Mouse (Mus musculus) liver, embryonic 14.5 days (tissue): ENCODE measurements at regions not wholly inside any gene's neighbourhood (a gene's known extent, or its start where the extent isn't known, plus 50 kb on each side); places are given as distances from the start of the nearest gene placed in this dataset.

ENCODE experiments used
- ATAC-seq: fragments of 200-750 bp; cut with Nextera tagmentation; 2 replicates; pipeline ENCODE4 v1.8.0; 2017; ENCODE audit warnings: moderate number of reproducible peaks, mild to moderate bottlenecking, moderate library complexity; ENCODE audit not compliant: insufficient read depth
- DNase-seq, 3 experiments: peaks; one replicate each; pipeline ENCODE4 v3.0.0-alpha.2; 2012 to 2013; ENCODE audit warnings: low read depth in 3 of 3, low spot score in 3 of 3
- H3K27ac ChIP-seq: fragments of 300-500 bp; sonication (generic); 2 replicates; pipeline ENCODE4 v1.5.1; 2014; ENCODE audit warnings: moderate library complexity, mild to moderate bottlenecking, control low read depth, inconsistent platforms
- H3K27me3 ChIP-seq: fragments of 300-500 bp; sonication (generic); 2 replicates; pipeline ENCODE4 v1.6.1; 2014; ENCODE audit warnings: mild to moderate bottlenecking, low read length, moderate library complexity; ENCODE audit not compliant: control insufficient read depth, insufficient read depth
- H3K36me3 ChIP-seq: fragments of 300-500 bp; sonication (generic); replicated peaks from 2 replicates; pipeline ENCODE4 v1.6.1; 2014; ENCODE audit warnings: low read depth; ENCODE audit not compliant: control insufficient read depth, insufficient read depth
- H3K4me1 ChIP-seq, 2 experiments: fragments of 200-500 bp in 1 of 2; fragments of 300-500 bp in 1 of 2; sonication (generic) in 1 of 2; replicated peaks; 2 replicates each; pipeline ENCODE4 v1.6.1; 2012 to 2014; ENCODE audit warnings: antibody characterized with exemption in 1 of 2, inconsistent platforms in 1 of 2, low read length in 1 of 2; ENCODE audit not compliant: control insufficient read depth in 2 of 2, insufficient read depth in 2 of 2
- H3K4me2 ChIP-seq: fragments of 300-500 bp; sonication (generic); 2 replicates; pipeline ENCODE4 v1.6.1; 2014; ENCODE audit warnings: low read depth, mild to moderate bottlenecking, control low read depth, moderate library complexity
- H3K4me3 ChIP-seq, 2 experiments: fragments of 200-500 bp in 1 of 2; fragments of 300-500 bp in 1 of 2; sonication (generic) in 1 of 2; 2 replicates each; pipeline ENCODE4 v1.5.1; 2012 to 2014; ENCODE audit warnings: low read depth in 2 of 2, low read length in 2 of 2, mild to moderate bottlenecking in 2 of 2, control low read depth in 1 of 2, inconsistent platforms in 1 of 2, moderate library complexity in 1 of 2; ENCODE audit not compliant: insufficient read depth in 1 of 2
- H3K9ac ChIP-seq: fragments of 300-500 bp; sonication (generic); replicated peaks from 2 replicates; pipeline ENCODE4 v1.6.1; 2014; ENCODE audit warnings: mild to moderate bottlenecking, control low read depth, moderate library complexity
- H3K9me3 ChIP-seq: fragments of 300-500 bp; sonication (generic); 2 replicates; pipeline ENCODE4 v1.6.1; 2016; ENCODE audit warnings: low read length, mixed read lengths; ENCODE audit not compliant: control insufficient read depth
- CTCF ChIP-seq: IDR thresholded peaks from 2 replicates; pipeline ENCODE4 v1.5.1; 2016; ENCODE audit warnings: antibody characterized with exemption, low read depth, control low read depth
- EP300 ChIP-seq: IDR thresholded peaks from 2 replicates; pipeline ENCODE4 v1.6.1; 2016; ENCODE audit warnings: antibody characterized with exemption, low read depth
- WGBS: fragments of 180-500 bp; shearing (Covaris S2); extraction: QIAGEN DNeasy Blood & Tissue Kit; methylation state at CpG from one replicate; pipeline ENCODE4 v1.1.7; 2014; ENCODE audit not compliant: insufficient replicate concordance; 5-methylcytosine and 5-hydroxymethylcytosine counted together

DNA sequence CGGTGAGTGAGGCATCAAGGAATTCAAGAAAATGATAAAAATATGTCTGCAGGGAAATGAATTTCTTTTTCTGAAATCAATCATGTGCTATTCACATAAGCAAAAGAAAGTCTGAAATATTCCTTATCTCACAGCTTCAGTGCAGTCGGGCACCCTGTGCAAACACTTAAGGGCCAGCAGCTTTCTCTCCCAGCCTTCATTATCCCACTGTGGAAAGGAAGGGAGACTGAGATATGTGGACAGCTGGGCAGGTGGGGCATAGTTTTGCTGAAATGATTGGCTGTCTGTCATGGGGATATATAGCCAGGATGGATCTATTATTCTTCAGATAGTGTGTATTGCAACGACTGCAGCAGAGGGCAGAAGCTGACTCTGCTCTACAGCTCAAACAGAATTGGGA is 305.9 kb downstream of the Galc start:
- Histone ChIP-seq H3K27ac (no peak overlapping the region), H3K4me1 (no peaks in the 10 kb centered on the region), H3K4me2 (no peak overlapping the region), H3K36me3 (no peaks in the 10 kb centered on the region), H3K9me3 (no peaks in the 10 kb centered on the region), H3K9ac (no peak overlapping the region), H3K27me3 (no peaks in the 10 kb centered on the region), H3K4me3 (no peak overlapping the region)
- WGBS = 71% methylated on average over 3 of the region's 3 CpGs
- TF ChIP-seq CTCF (no peak), EP300 (no peak)
- no peak for DNase-seq
- ATAC-seq = no peak

DNA sequence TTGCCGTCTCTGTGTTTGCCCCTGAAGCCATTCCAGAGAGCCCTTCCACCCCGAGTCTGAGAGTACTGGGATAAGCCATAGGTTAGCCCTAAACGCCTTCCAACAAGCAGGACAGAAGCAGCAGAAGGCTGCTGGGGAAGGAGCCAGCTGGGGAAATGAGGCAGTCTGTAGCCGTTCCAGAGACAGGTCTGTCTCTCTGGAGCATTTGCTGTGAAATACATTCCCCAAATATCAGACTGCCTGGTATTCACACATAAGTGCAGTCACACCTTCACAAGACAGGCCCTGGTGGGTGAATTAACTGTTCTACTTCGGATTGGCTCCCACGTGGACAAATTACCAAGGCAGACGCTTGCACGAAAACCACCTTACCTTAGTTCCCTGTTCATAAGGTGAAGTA is 307.1 kb downstream of the Galc start:
- Histone ChIP-seq H3K27me3 (no peaks in the 10 kb centered on the region), H3K4me3 (no peak overlapping the region), H3K4me1 (no peaks in the 10 kb centered on the region), H3K4me2 (no peak overlapping the region), H3K9me3 (no peaks in the 10 kb centered on the region), H3K9ac (no peak overlapping the region), H3K36me3 (no peaks in the 10 kb centered on the region), H3K27ac (no peak overlapping the region)
- DNase-seq = no peak
- TF ChIP-seq EP300 (no peak), CTCF (no peak)
- ATAC-seq = no peak
- 57% methylated on average over 8 of the region's 8 CpGs for WGBS

DNA sequence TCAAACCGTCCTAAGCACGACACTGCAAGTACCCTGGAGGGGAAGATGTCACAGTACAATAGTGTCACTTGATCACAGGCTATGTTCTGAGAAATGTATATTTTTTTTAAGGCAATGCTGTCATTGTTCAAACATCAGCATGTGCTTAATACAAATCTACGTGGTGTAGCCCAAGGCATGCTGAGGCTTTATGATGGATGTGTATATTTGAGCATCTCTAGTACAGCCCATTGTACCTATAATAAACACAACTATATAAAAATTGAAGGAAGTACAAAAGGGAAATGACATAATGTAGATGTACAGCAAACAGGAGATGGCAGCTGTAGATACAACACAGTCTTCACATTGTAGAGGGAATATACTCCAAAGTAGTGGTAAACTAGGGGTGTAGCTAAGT is 309.2 kb downstream of the Galc start:
- no peak for TF ChIP-seq CTCF
- TF ChIP-seq EP300 = no peak
- 73% methylated on average over 3 of the region's 3 CpGs for WGBS
- Histone ChIP-seq H3K4me3 (no peak overlapping the region), H3K27ac (no peak overlapping the region), H3K9ac (no peak overlapping the region), H3K4me1 (no peaks in the 10 kb centered on the region), H3K4me2 (no peak overlapping the region), H3K27me3 (no peaks in the 10 kb centered on the region), H3K9me3 (no peaks in the 10 kb centered on the region), H3K36me3 (no peaks in the 10 kb centered on the region)
- DNase-seq (no peak), ATAC-seq (no peak)

DNA sequence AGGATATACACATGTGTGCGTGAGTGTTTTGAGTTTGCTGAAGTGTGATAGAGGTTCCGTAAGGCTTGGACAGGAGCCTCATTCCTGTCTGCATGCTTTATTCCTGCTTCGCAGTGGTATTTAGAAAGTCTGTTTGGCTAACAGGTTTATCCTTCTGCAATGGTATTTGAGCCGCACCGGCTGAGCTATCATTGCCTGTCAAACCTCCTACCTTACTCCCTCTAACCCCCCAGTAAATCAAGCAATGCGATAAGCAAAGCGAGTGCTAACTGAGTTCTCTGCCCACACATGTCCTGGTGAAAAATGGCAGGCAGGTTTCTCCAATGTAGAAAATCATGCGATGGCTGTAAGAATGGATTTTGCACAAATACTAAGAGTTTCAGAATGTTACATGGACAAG is 311.8 kb downstream of the Galc start:
- H3K4me3 ChIP-seq = no peak overlapping the region
- no peaks in the 10 kb centered on the region for H3K27me3 ChIP-seq
- no peaks in the 10 kb centered on the region for H3K9me3 ChIP-seq
- H3K4me2 ChIP-seq = no peak overlapping the region
- no peak for ATAC-seq
- H3K4me1 ChIP-seq = no peaks in the 10 kb centered on the region
- H3K9ac ChIP-seq = no peak overlapping the region
- 71% methylated on average over 8 of the region's 8 CpGs for WGBS
- H3K36me3 ChIP-seq = no peaks in the 10 kb centered on the region
- no peak overlapping the region for H3K27ac ChIP-seq
- no peak for DNase-seq
- TF ChIP-seq CTCF (no peak), EP300 (no peak)

DNA sequence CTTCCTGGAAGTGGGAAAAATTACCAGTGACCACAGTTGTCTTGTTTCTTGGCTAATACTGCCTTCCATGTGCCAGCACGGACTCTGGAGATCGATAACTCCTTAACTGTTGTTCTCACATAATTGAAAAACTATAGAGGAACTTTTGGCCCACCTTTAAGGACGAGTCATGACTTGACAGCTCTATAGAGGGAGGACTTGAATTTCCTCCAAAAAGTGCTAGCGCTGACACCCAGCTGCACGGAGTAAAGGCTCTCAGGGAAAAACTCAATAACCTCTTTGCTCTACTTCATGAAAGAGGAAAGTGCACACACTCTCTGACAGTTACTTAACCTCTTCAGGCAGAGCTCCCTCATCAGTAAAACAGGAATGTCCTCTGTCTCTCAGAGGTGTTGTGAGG is 320.9 kb downstream of the Galc start:
- H3K27ac ChIP-seq = no peak overlapping the region

More for the DNA sequence above, 320.9 kb downstream of the Galc start:
- Histone ChIP-seq H3K27me3 (no peaks in the 10 kb centered on the region), H3K9ac (no peak overlapping the region), H3K4me2 (no peak overlapping the region), H3K4me1 (no peaks in the 10 kb centered on the region), H3K36me3 (no peaks in the 10 kb centered on the region), H3K4me3 (no peak overlapping the region), H3K9me3 (no peaks in the 10 kb centered on the region)
- TF ChIP-seq CTCF = no peak
- no peak for TF ChIP-seq EP300
- ATAC-seq (no peak), DNase-seq (no peak)
- WGBS = 57% methylated on average over 5 of the region's 5 CpGs
